Mouse (Mus musculus) MEL (cell line): ENCODE measurements around the gene Smc1b. TPM values are rescaled to one million over a fixed set of nuclear protein-coding genes. Genes with fewer than 3 reads are reported as not detected.

Experiments used
- DNase-seq: peaks from one replicate; pipeline ENCODE4 v3.0.0; 2011; ENCODE audit warnings: low read depth, low spot score
- H3K27ac ChIP-seq: 2 replicates; pipeline ENCODE4 v1.5.1; 2012; ENCODE audit warnings: low read depth, mild to moderate bottlenecking, control low read depth, low read length, moderate library complexity; ENCODE audit not compliant: control insufficient read depth
- H3K27me3 ChIP-seq, 2 experiments: fragments of 150-350 bp in 1 of 2; sonication (generic) in 1 of 2; 2 replicates each; pipeline ENCODE4 v1.6.1; 2012; ENCODE audit warnings: low read length in 2 of 2, mild to moderate bottlenecking in 2 of 2, improper control_type of control experiment in 1 of 2, moderate library complexity in 1 of 2; ENCODE audit not compliant: insufficient read depth in 2 of 2, control insufficient read depth in 1 of 2
- H3K36me3 ChIP-seq, 2 experiments: 2 replicates each; pipeline ENCODE4 v1.6.1; 2012 to 2014; ENCODE audit warnings: low read length in 2 of 2, improper control_type of control experiment in 1 of 2, inconsistent platforms in 1 of 2, mild to moderate bottlenecking in 1 of 2; ENCODE audit not compliant: insufficient read depth in 2 of 2, control insufficient read depth in 1 of 2
- H3K4me1 ChIP-seq, 2 experiments: fragments of 150-350 bp in 1 of 2; sonication (generic) in 1 of 2; 2 replicates each; pipeline ENCODE4 v1.6.1; 2012; ENCODE audit warnings: low read length in 2 of 2, improper control_type of control experiment in 1 of 2, mild to moderate bottlenecking in 1 of 2; ENCODE audit not compliant: insufficient read depth in 2 of 2, control insufficient read depth in 1 of 2
- H3K4me3 ChIP-seq, 2 experiments: fragments of 150-350 bp in 1 of 2; sonication (generic) in 1 of 2; 2 replicates each; pipeline ENCODE4 v1.5.1; 2012; ENCODE audit warnings: low read depth in 2 of 2, low read length in 2 of 2, mild to moderate bottlenecking in 2 of 2, moderate library complexity in 2 of 2, control low read depth in 1 of 2, improper control_type of control experiment in 1 of 2; ENCODE audit not compliant: control insufficient read depth in 1 of 2, insufficient read depth in 1 of 2
- H3K79me2 ChIP-seq: 2 replicates; pipeline ENCODE4 v1.6.1; 2012; ENCODE audit warnings: mild to moderate bottlenecking, low read length, moderate library complexity; ENCODE audit not compliant: control insufficient read depth, poor library complexity, insufficient read depth
- H3K9ac ChIP-seq: 2 replicates; pipeline ENCODE4 v1.6.1; 2012; ENCODE audit warnings: low read depth, mild to moderate bottlenecking, control low read depth, low read length, moderate library complexity; ENCODE audit not compliant: control insufficient read depth, poor library complexity, severe bottlenecking
- H3K9me3 ChIP-seq: fragments of 150-350 bp; sonication (generic); replicated peaks from 2 replicates; pipeline ENCODE4 v1.6.1; 2012; ENCODE audit warnings: mild to moderate bottlenecking, low read length, improper control_type of control experiment, moderate library complexity; ENCODE audit not compliant: insufficient read depth
- BHLHE40 ChIP-seq: IDR thresholded peaks from 2 replicates; pipeline ENCODE4 v1.6.1; 2012; ENCODE audit warnings: low read depth, mild to moderate bottlenecking, inconsistent platforms, low read length, improper control_type of control experiment, borderline replicate concordance
- CHD1 ChIP-seq: IDR thresholded peaks from 2 replicates; pipeline ENCODE4 v1.6.1; 2012; ENCODE audit warnings: low read depth, mild to moderate bottlenecking, inconsistent platforms, low read length, improper control_type of control experiment
- CHD2 ChIP-seq: IDR thresholded peaks from 2 replicates; pipeline ENCODE4 v1.6.1; 2011; ENCODE audit warnings: low read length, improper control_type of control experiment
- CTCF ChIP-seq, 3 experiments: IDR thresholded peaks in 2 of 3; conservative IDR thresholded peaks in 1 of 3; 2 replicates each; pipeline ENCODE4 v1.5.1; 2011 to 2012; ENCODE audit warnings: low read length in 3 of 3, low read depth in 2 of 3, mild to moderate bottlenecking in 2 of 3, improper control_type of control experiment in 1 of 3, inconsistent platforms in 1 of 3, mixed read lengths in 1 of 3, moderate library complexity in 1 of 3; ENCODE audit not compliant: control insufficient read depth in 1 of 3, insufficient read depth in 1 of 3, poor library complexity in 1 of 3, severe bottlenecking in 1 of 3
- GABPA ChIP-seq: IDR thresholded peaks from 2 replicates; pipeline ENCODE4 v1.6.1; 2012; ENCODE audit warnings: low read depth, mild to moderate bottlenecking, inconsistent platforms, low read length, improper control_type of control experiment, moderate library complexity
- HCFC1 ChIP-seq: IDR thresholded peaks from 2 replicates; pipeline ENCODE4 v1.6.1; 2012; ENCODE audit warnings: low read depth, mild to moderate bottlenecking, inconsistent platforms, low read length, improper control_type of control experiment, moderate library complexity
- MAX ChIP-seq: IDR thresholded peaks from 2 replicates; pipeline ENCODE4 v1.6.1; 2011; ENCODE audit warnings: low read length, improper control_type of control experiment
- MAZ ChIP-seq: IDR thresholded peaks from 2 replicates; pipeline ENCODE4 v1.6.1; 2012; ENCODE audit warnings: low read depth, mild to moderate bottlenecking, inconsistent platforms, low read length, improper control_type of control experiment
- MEF2A ChIP-seq: IDR thresholded peaks from 2 replicates; pipeline ENCODE4 v1.6.1; 2014; ENCODE audit warnings: low read depth, mild to moderate bottlenecking, inconsistent platforms, low read length, improper control_type of control experiment; ENCODE audit not compliant: poor library complexity, insufficient replicate concordance, severe bottlenecking; ENCODE audit errors: extremely low read depth
- MXI1 ChIP-seq: IDR thresholded peaks from 2 replicates; pipeline ENCODE4 v1.6.1; 2011; ENCODE audit warnings: mild to moderate bottlenecking, low read depth, low read length, improper control_type of control experiment
- NELFE ChIP-seq: IDR thresholded peaks from 2 replicates; pipeline ENCODE4 v1.6.1; 2011; ENCODE audit warnings: low read depth, low read length, improper control_type of control experiment
- POLR2A ChIP-seq, 2 experiments: IDR thresholded peaks; 2 replicates each; pipeline ENCODE4 v1.6.1; 2011 to 2012; ENCODE audit warnings: low read length in 2 of 2, mild to moderate bottlenecking in 2 of 2, control low read depth in 1 of 2, improper control_type of control experiment in 1 of 2, low read depth in 1 of 2, moderate library complexity in 1 of 2; ENCODE audit not compliant: control insufficient read depth in 1 of 2, insufficient read depth in 1 of 2, poor library complexity in 1 of 2
- POLR2AphosphoS5 ChIP-seq: IDR thresholded peaks from 2 replicates; pipeline ENCODE4 v1.6.1; 2012; ENCODE audit warnings: low read depth, borderline replicate concordance, mild to moderate bottlenecking, inconsistent platforms, low read length, moderate library complexity, mixed read lengths
- RAD21 ChIP-seq: IDR thresholded peaks from 2 replicates; pipeline ENCODE4 v1.6.1; 2011; ENCODE audit warnings: mild to moderate bottlenecking, low read depth, low read length, improper control_type of control experiment
- RCOR1 ChIP-seq: IDR thresholded peaks from 2 replicates; pipeline ENCODE4 v1.6.1; 2012; ENCODE audit warnings: low read depth, mild to moderate bottlenecking, inconsistent platforms, low read length, improper control_type of control experiment
- SIN3A ChIP-seq: IDR thresholded peaks from 2 replicates; pipeline ENCODE4 v1.6.1; 2012; ENCODE audit warnings: low read length, improper control_type of control experiment, inconsistent platforms
- SMC3 ChIP-seq: IDR thresholded peaks from 2 replicates; pipeline ENCODE4 v1.6.1; 2011; ENCODE audit warnings: low read depth, low read length, improper control_type of control experiment
- TBP ChIP-seq: IDR thresholded peaks from 2 replicates; pipeline ENCODE4 v1.8.0; 2011; ENCODE audit warnings: low read depth, low read length, improper control_type of control experiment
- TCF12 ChIP-seq: IDR thresholded peaks from 2 replicates; pipeline ENCODE4 v1.6.1; 2014; ENCODE audit warnings: low read depth, mild to moderate bottlenecking, inconsistent platforms, low read length, improper control_type of control experiment, moderate library complexity
- UBTF ChIP-seq: IDR thresholded peaks from 2 replicates; pipeline ENCODE4 v1.6.1; 2012; ENCODE audit warnings: low read depth, mild to moderate bottlenecking, inconsistent platforms, low read length, improper control_type of control experiment, moderate library complexity, borderline replicate concordance; ENCODE audit not compliant: insufficient read depth
- USF1 ChIP-seq: IDR thresholded peaks from 2 replicates; pipeline ENCODE4 v1.6.1; 2014; ENCODE audit warnings: low read depth, mild to moderate bottlenecking, inconsistent platforms, low read length, improper control_type of control experiment, moderate library complexity
- ZNF384 ChIP-seq: IDR thresholded peaks from 2 replicates; pipeline ENCODE4 v1.6.1; 2012; ENCODE audit warnings: low read depth, mild to moderate bottlenecking, inconsistent platforms, low read length, improper control_type of control experiment
- polyA plus RNA-seq, 2 experiments: library from polyadenylated mRNA; stranded (reverse) in 1 of 2; unstranded in 1 of 2; fragments of >175 nt in 1 of 2; fragments of >200 nt in 1 of 2; gene quantifications; 2 replicates each; pipeline versions ENCODE4 v1.2.1 to v1.2.4; 2012; ENCODE audit warnings: low replicate concordance in 2 of 2, low read depth in 1 of 2; ENCODE audit not compliant: insufficient read length in 2 of 2, insufficient read depth in 1 of 2, missing spikeins in 1 of 2
- total RNA-seq: library from RNA; depleted of rRNA; stranded (reverse); fragments of 300-350 nt; gene quantifications from 2 replicates; pipeline ENCODE4 v1.2.3, GENCODE M21; 2012

Smc1b gene
- total and polyA plus RNA-seq, 3 experiments = not detected

DNA sequence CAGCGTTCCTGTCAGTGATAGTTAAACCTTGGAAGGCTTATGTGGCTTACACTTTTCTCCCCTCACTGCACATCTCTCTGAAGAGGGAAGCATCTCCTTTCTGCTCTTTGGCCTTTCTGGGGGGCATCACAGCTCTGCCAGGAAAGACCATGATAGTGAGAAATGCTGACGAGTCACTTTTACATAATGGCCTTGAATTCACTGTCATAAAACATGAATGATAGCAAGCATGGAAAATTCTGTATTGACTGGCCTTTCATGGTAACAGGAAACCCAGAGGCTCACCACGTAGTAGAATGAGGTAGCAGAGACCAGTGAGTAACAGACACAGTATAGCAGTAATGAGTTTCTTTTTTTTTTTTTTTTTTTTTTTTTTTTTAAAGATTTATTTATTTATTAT lies 77.7 kb downstream of the Smc1b start:
- Histone ChIP-seq H3K4me1 (no peaks in the 10 kb centered on the region), H3K36me3 (no peaks in the 10 kb centered on the region), H3K79me2 (no peaks in the 10 kb centered on the region), H3K27me3 (no peaks in the 10 kb centered on the region), H3K4me3 (no peak overlapping the region), H3K9me3 (no peaks in the 10 kb centered on the region), H3K9ac (no peak overlapping the region), H3K27ac (no peak overlapping the region)
- no peak for DNase-seq
- TF ChIP-seq NELFE (no peak), SIN3A (no peak), MEF2A (no peak), USF1 (no peak), GABPA (no peak), TCF12 (no peak), TBP (no peak), SMC3 (no peak), MAZ (no peak), HCFC1 (no peak), POLR2A (IDR thresholded peaks at IDR 0.05; ENCODE audit: control insufficient read depth in 1 of 2, insufficient read depth in 1 of 2, low read depth in 1 of 2, low read length in 2 of 2, poor library complexity in 1 of 2) (no peak), CTCF (IDR thresholded peaks at IDR 0.05 in 2 of 3, conservative IDR thresholded peaks at IDR 0.05 in 1 of 3; ENCODE audit: control insufficient read depth in 1 of 3, insufficient read depth in 1 of 3, low read depth in 2 of 3, low read length in 3 of 3, poor library complexity in 1 of 3, severe bottlenecking in 1 of 3) (no peak)

DNA sequence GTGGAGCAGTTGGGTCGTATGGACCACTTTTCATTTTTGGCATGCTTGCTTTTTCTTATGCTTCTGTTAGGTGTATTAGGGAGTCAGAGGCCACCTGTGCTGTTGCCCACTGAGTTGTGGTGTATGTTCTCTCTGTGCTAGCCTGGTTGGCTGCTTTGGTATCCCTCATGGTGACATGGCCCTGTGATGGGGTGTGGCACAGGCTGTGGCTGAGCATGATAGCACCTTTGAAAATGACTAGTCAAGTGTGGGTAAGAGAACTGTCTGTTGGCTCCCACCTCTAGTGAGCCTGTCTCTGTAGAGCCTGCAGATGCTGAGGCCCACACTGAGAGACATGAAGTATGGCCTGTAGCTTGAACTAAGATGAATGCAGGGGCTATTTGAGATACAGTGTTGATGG lies 82.0 kb downstream of the Smc1b start:
- Histone ChIP-seq H3K79me2 (no peaks in the 10 kb centered on the region), H3K4me1 (no peaks in the 10 kb centered on the region), H3K9ac (no peak overlapping the region), H3K36me3 (no peaks in the 10 kb centered on the region), H3K27ac (no peak overlapping the region), H3K9me3 (no peaks in the 10 kb centered on the region), H3K27me3 (no peaks in the 10 kb centered on the region), H3K4me3 (no peak overlapping the region)
- no peak for TF ChIP-seq POLR2AphosphoS5
- DNase-seq = no peak

- no peaks in the 10 kb centered on the region for H3K4me1 ChIP-seq
- no peak overlapping the region for H3K4me3 ChIP-seq
- TF ChIP-seq ZNF384 (no peak), SMC3 (no peak), POLR2AphosphoS5 (no peak), SIN3A (no peak), MAX (no peak), RAD21 (no peak), CHD2 (no peak), RCOR1 (no peak), BHLHE40 (no peak), CHD1 (no peak), GABPA (no peak), UBTF (no peak), MXI1 (no peak), NELFE (no peak)
- H3K9me3 ChIP-seq = no peaks in the 10 kb centered on the region
- no peaks in the 10 kb centered on the region for H3K27me3 ChIP-seq
- DNase-seq = no peak
- no peaks in the 10 kb centered on the region for H3K79me2 ChIP-seq
- no peak overlapping the region for H3K27ac ChIP-seq
- no peaks in the 10 kb centered on the region for H3K36me3 ChIP-seq
- H3K9ac ChIP-seq = no peak overlapping the region
Observed at GRCm38 (mm10) chr15:85047865-85048264, 83.9 kb downstream of the Smc1b start.
